Mouse (Mus musculus): ENCODE results near the gene Srpx2. TPM values are rescaled to one million over a fixed set of nuclear protein-coding genes. Genes with fewer than 3 reads are reported as not detected.

The Srpx2 gene
- polyA plus RNA-seq, 1 experiment from 2014 or later: 8.1 TPM

DNA sequence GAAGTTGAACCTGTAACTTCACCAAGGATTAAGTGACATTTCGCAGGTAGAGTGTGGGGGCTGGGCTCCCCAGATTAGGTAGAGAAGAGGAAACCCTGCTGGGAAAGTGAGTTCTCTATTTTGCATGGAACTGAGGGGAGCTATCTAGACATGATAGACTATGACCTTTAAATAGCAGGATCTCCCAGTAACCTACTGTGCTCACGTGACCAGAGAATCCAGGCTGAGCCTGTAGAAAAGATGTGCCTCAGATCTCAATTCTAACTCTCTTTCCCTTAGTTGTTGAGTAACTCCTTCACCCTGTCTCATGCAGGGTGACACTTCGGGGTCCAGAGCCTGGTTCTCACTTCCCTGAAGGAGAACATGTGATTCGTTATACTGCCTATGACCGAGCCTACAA lies 18.5 kb downstream of the Srpx2 start:
- Histone ChIP-seq H3K27ac (ENCODE audit: low read length) (no peak overlapping the region), H3K9me3 (replicated peaks; ENCODE audit: control insufficient read depth, low read length) (no peaks in the 10 kb centered on the region), H3K4me2 (ENCODE audit: low read depth, low read length) (no peak overlapping the region), H3K9ac (ENCODE audit: low read length) (no peak overlapping the region), H3K27me3 (ENCODE audit: control insufficient read depth, insufficient read depth, low read length) (no peaks in the 10 kb centered on the region), H3K4me3 (ENCODE audit: low read length) (no peak overlapping the region), H3K4me1 (ENCODE audit: control insufficient read depth, insufficient read depth, low read length) (no peaks in the 10 kb centered on the region), H3K36me3 (ENCODE audit: control insufficient read depth, insufficient read depth) (no peaks in the 10 kb centered on the region)
- no peak for ATAC-seq (replicated peaks; ENCODE audit: extremely low read depth, insufficient read depth, low FRiP score)
- 68% methylated on average over 5 of the region's 5 CpGs for WGBS

GRCm38 (mm10) chrX:133931302-133932013 lies 23.2 kb downstream of the Srpx2 start:
- Histone ChIP-seq H3K27me3 (ENCODE audit: control insufficient read depth, insufficient read depth, low read length) (no peaks in the 10 kb centered on the region), H3K9ac (ENCODE audit: low read length) (no peak overlapping the region), H3K4me2 (ENCODE audit: low read depth, low read length) (no peak overlapping the region), H3K4me3 (ENCODE audit: low read length) (no peak overlapping the region), H3K27ac (ENCODE audit: low read length) (no peak overlapping the region), H3K9me3 (replicated peaks; ENCODE audit: control insufficient read depth, low read length) (no peaks in the 10 kb centered on the region), H3K36me3 (ENCODE audit: control insufficient read depth, insufficient read depth) (no peaks in the 10 kb centered on the region), H3K4me1 (ENCODE audit: control insufficient read depth, insufficient read depth, low read length) (no peaks in the 10 kb centered on the region)
- no peak for ATAC-seq (replicated peaks; ENCODE audit: extremely low read depth, insufficient read depth, low FRiP score)
- 54% methylated on average over 12 of the region's 12 CpGs for WGBS

GRCm38 (mm10) chrX:133936605-133937225 lies 28.5 kb downstream of the Srpx2 start:
- no peaks in the 10 kb centered on the region for H3K36me3 ChIP-seq (ENCODE audit: control insufficient read depth, insufficient read depth)
- WGBS: 73% methylated on average over 4 of the region's 4 CpGs
- H3K27me3 ChIP-seq (ENCODE audit: control insufficient read depth, insufficient read depth, low read length): no peaks in the 10 kb centered on the region
- no peak overlapping the region for H3K9ac ChIP-seq (ENCODE audit: low read length)
- no peak overlapping the region for H3K4me2 ChIP-seq (ENCODE audit: low read depth, low read length)
- ATAC-seq (replicated peaks; ENCODE audit: extremely low read depth, insufficient read depth, low FRiP score): no peak
- no peak overlapping the region for H3K27ac ChIP-seq (ENCODE audit: low read length)
- H3K4me3 ChIP-seq (ENCODE audit: low read length): no peak overlapping the region
- no peaks in the 10 kb centered on the region for H3K4me1 ChIP-seq (ENCODE audit: control insufficient read depth, insufficient read depth, low read length)
- no peaks in the 10 kb centered on the region for H3K9me3 ChIP-seq (replicated peaks; ENCODE audit: control insufficient read depth, low read length)

DNA sequence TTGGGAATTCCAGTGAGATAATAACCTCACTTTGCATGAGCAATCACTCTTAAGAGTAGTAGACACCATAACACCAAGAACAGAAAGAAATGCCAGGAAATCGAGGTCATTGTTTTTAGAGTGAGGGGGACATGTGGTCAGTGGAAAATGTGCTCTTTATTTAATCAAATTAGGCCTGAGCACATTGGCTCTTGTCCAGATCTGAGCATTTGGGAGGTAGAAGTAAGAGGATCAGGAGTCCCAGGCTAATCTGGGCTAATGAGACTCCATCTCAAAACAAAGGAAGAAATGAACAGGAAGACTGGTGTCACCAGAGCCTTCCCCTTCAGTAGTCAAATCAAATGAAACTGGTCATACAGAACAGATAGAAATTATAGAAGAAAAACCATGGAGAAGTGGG lies 31.3 kb downstream of the Srpx2 start:
- Histone ChIP-seq H3K4me3 (ENCODE audit: low read length) (no peak overlapping the region), H3K27me3 (ENCODE audit: control insufficient read depth, insufficient read depth, low read length) (no peaks in the 10 kb centered on the region; the same call in 1 of the 2 replicates), H3K4me2 (ENCODE audit: low read depth, low read length) (no peak overlapping the region), H3K9me3 (replicated peaks; ENCODE audit: control insufficient read depth, low read length) (no peaks in the 10 kb centered on the region), H3K9ac (ENCODE audit: low read length) (no peak overlapping the region), H3K36me3 (ENCODE audit: control insufficient read depth, insufficient read depth) (no peaks in the 10 kb centered on the region), H3K4me1 (ENCODE audit: control insufficient read depth, insufficient read depth, low read length) (no peaks in the 10 kb centered on the region), H3K27ac (ENCODE audit: low read length) (no peak overlapping the region)
- WGBS: 44% methylated on average over 1 of the region's 1 CpGs
- no peak for ATAC-seq (replicated peaks; ENCODE audit: extremely low read depth, insufficient read depth, low FRiP score)

DNA sequence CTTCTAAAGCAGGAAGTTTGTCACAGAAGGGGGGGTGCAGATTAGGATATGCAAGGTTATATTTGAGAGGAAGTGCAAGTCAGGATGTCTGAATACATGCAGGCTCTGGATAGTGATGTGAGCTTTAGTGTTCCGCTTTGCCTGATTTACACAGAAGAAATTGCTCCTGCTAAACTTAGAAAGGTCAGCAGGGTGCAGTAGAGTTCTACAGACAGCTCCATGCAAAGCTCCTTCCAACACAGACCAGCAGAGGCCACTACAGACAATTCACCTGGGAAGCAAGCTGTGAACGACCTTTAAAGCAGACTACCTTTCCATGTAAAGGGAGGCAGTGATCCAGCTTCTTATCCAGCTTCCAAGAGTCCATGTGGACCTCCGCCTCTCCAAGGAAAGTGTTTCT lies 39.2 kb downstream of the Srpx2 start:
- Histone ChIP-seq H3K27ac (ENCODE audit: low read length) (no peak overlapping the region), H3K9ac (ENCODE audit: low read length) (no peak overlapping the region), H3K36me3 (ENCODE audit: control insufficient read depth, insufficient read depth) (no peaks in the 10 kb centered on the region), H3K27me3 (ENCODE audit: control insufficient read depth, insufficient read depth, low read length) (no peaks in the 10 kb centered on the region; the same call in 1 of the 2 replicates), H3K4me3 (ENCODE audit: low read length) (no peak overlapping the region), H3K4me1 (ENCODE audit: control insufficient read depth, insufficient read depth, low read length) (no peaks in the 10 kb centered on the region), H3K9me3 (replicated peaks; ENCODE audit: control insufficient read depth, low read length) (no peaks in the 10 kb centered on the region), H3K4me2 (ENCODE audit: low read depth, low read length) (no peak overlapping the region)
- 37% methylated on average over 3 of the region's 3 CpGs for WGBS
- ATAC-seq (replicated peaks; ENCODE audit: extremely low read depth, insufficient read depth, low FRiP score): no peak

DNA sequence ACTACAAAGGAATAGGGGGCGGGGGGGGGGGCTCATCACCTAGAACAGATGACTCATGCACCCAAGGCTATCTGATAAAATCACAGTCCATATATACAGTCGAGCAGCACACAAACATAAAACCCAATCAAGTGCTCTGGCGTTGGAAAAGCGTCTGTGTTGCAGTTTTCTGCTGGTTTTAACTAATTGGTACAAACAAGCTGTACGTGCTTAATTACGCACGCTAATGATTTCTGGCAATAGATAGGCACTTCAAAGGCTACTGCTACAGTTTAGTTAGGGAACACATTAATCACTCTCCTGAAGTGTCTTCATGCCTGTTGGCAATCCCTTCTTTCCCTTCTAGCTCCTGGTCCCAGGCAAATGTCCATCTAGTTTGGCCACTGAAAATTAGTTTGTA lies 46.4 kb downstream of the Srpx2 start:
- WGBS: 65% methylated on average over 7 of the region's 7 CpGs
- no peaks in the 10 kb centered on the region for H3K36me3 ChIP-seq (ENCODE audit: control insufficient read depth, insufficient read depth)
- no peak overlapping the region for H3K4me2 ChIP-seq (ENCODE audit: low read depth, low read length)
- no peak overlapping the region for H3K27ac ChIP-seq (ENCODE audit: low read length)
- no peak overlapping the region for H3K9ac ChIP-seq (ENCODE audit: low read length)
- no peaks in the 10 kb centered on the region for H3K4me1 ChIP-seq (ENCODE audit: control insufficient read depth, insufficient read depth, low read length)
- no peaks in the 10 kb centered on the region for H3K9me3 ChIP-seq (replicated peaks; ENCODE audit: control insufficient read depth, low read length)
- no peak for ATAC-seq (replicated peaks; ENCODE audit: extremely low read depth, insufficient read depth, low FRiP score)
- no peaks in the 10 kb centered on the region for H3K27me3 ChIP-seq (ENCODE audit: control insufficient read depth, insufficient read depth, low read length)
- H3K4me3 ChIP-seq (ENCODE audit: low read length): no peak overlapping the region

- H3K27ac ChIP-seq (ENCODE audit: low read length): no peak overlapping the region
- H3K9ac ChIP-seq (ENCODE audit: low read length): no peak overlapping the region
- H3K36me3 ChIP-seq (ENCODE audit: control insufficient read depth, insufficient read depth): no peaks in the 10 kb centered on the region
- no peaks in the 10 kb centered on the region for H3K27me3 ChIP-seq (ENCODE audit: control insufficient read depth, insufficient read depth, low read length)
- no peak overlapping the region for H3K4me2 ChIP-seq (ENCODE audit: low read depth, low read length)
- no peak overlapping the region for H3K4me3 ChIP-seq (ENCODE audit: low read length)
- 52% methylated on average over 2 of the region's 2 CpGs for WGBS
- H3K9me3 ChIP-seq (replicated peaks; ENCODE audit: control insufficient read depth, low read length): no peaks in the 10 kb centered on the region
- no peaks in the 10 kb centered on the region for H3K4me1 ChIP-seq (ENCODE audit: control insufficient read depth, insufficient read depth, low read length)
- ATAC-seq (replicated peaks; ENCODE audit: extremely low read depth, insufficient read depth, low FRiP score): no peak
These were observed 52.4 kb downstream of the Srpx2 start for GRCm38 (mm10) chrX:133960617-133961016.

GRCm38 (mm10) chrX:133964615-133965014 lies 56.4 kb downstream of the Srpx2 start:
- H3K27me3 ChIP-seq (ENCODE audit: control insufficient read depth, insufficient read depth, low read length): no peaks in the 10 kb centered on the region
- H3K4me2 ChIP-seq (ENCODE audit: low read depth, low read length): no peak overlapping the region
- H3K4me1 ChIP-seq (ENCODE audit: control insufficient read depth, insufficient read depth, low read length): no peaks in the 10 kb centered on the region
- no peak overlapping the region for H3K4me3 ChIP-seq (ENCODE audit: low read length)
- ATAC-seq (replicated peaks; ENCODE audit: extremely low read depth, insufficient read depth, low FRiP score): no peak
- no peaks in the 10 kb centered on the region for H3K9me3 ChIP-seq (replicated peaks; ENCODE audit: control insufficient read depth, low read length)
- no peaks in the 10 kb centered on the region for H3K36me3 ChIP-seq (ENCODE audit: control insufficient read depth, insufficient read depth)
- H3K27ac ChIP-seq (ENCODE audit: low read length): no peak overlapping the region
- H3K9ac ChIP-seq (ENCODE audit: low read length): no peak overlapping the region
- 63% methylated on average over 2 of the region's 2 CpGs for WGBS

- no peaks in the 10 kb centered on the region for H3K9me3 ChIP-seq (replicated peaks; ENCODE audit: control insufficient read depth, low read length)
- ATAC-seq (replicated peaks; ENCODE audit: extremely low read depth, insufficient read depth, low FRiP score): peak; percentile 63; the same call in 1 of the 2 replicates
- no peaks in the 10 kb centered on the region; the same call in 1 of the 2 replicates for H3K27me3 ChIP-seq (ENCODE audit: control insufficient read depth, insufficient read depth, low read length)
- peak within 1 kb of the TSS; percentile 57 for H3K4me3 ChIP-seq (ENCODE audit: low read length)
- H3K36me3 ChIP-seq (ENCODE audit: control insufficient read depth, insufficient read depth): no peaks in the 10 kb centered on the region
- peak within 1 kb of the TSS; percentile 79 for H3K4me2 ChIP-seq (ENCODE audit: low read depth, low read length)
- H3K9ac ChIP-seq (ENCODE audit: low read length): peak within 1 kb of the TSS; percentile 58
- no peak within 1 kb of the TSS for H3K27ac ChIP-seq (ENCODE audit: low read length)
- WGBS: 18% methylated on average over 28 of the region's 29 CpGs
- H3K4me1 ChIP-seq (ENCODE audit: control insufficient read depth, insufficient read depth, low read length): no peaks in the 10 kb centered on the region
These were observed 73.2 kb downstream of the Srpx2 start, which contains the start of gene Sytl4 for GRCm38 (mm10) chrX:133981231-133982002. Sytl4 (minus strand) TSS chrX:133981812.

Measured in heart, embryonic 16.5 days (tissue).